Mouse (Mus musculus) kidney, postnatal 0 days (tissue): Measurements from ENCODE around the gene Mettl23. TPM values are rescaled to one million over a fixed set of nuclear protein-coding genes. Genes with fewer than 3 reads are reported as not detected.

Experiments used
- ATAC-seq: fragments of 200-750 bp; cut with Nextera tagmentation; replicated peaks from 2 replicates; pipeline ENCODE4 v1.8.0; 2017; ENCODE audit warnings: low read depth, moderate number of reproducible peaks, moderate TSS enrichment, moderate library complexity; ENCODE audit not compliant: low FRiP score
- DNase-seq: peaks from one replicate; pipeline ENCODE4 v3.0.0-alpha.2; 2016; ENCODE audit warnings: low spot score
- H3K27ac ChIP-seq: fragments of 300-500 bp; sonication (generic); 2 replicates; pipeline ENCODE4 v1.5.1; 2014; ENCODE audit warnings: mild to moderate bottlenecking
- H3K27me3 ChIP-seq: fragments of 300-500 bp; sonication (generic); 2 replicates; pipeline ENCODE4 v1.6.1; 2014; ENCODE audit warnings: low read length, mixed read lengths; ENCODE audit not compliant: insufficient read depth
- H3K36me3 ChIP-seq: fragments of 300-500 bp; sonication (generic); 2 replicates; pipeline ENCODE4 v1.6.1; 2014; ENCODE audit warnings: low read length, mixed read lengths; ENCODE audit not compliant: insufficient read depth
- H3K4me1 ChIP-seq: fragments of 300-500 bp; sonication (generic); replicated peaks from 2 replicates; pipeline ENCODE4 v1.6.1; 2014; ENCODE audit warnings: antibody characterized with exemption, low read length, mixed read lengths; ENCODE audit not compliant: insufficient read depth
- H3K4me2 ChIP-seq: fragments of 300-500 bp; sonication (generic); 2 replicates; pipeline ENCODE4 v1.6.1; 2014; ENCODE audit warnings: mild to moderate bottlenecking, low read length, moderate library complexity, mixed read lengths
- H3K4me3 ChIP-seq: fragments of 300-500 bp; sonication (generic); replicated peaks from 2 replicates; pipeline ENCODE4 v1.5.1; 2014; ENCODE audit warnings: low read depth, low read length
- H3K9ac ChIP-seq: fragments of 300-500 bp; sonication (generic); 2 replicates; pipeline ENCODE4 v1.6.1; 2014; ENCODE audit warnings: low read depth, low read length
- H3K9me3 ChIP-seq: fragments of 300-500 bp; sonication (generic); replicated peaks from 2 replicates; pipeline ENCODE4 v1.6.1; 2016; ENCODE audit warnings: low read length, inconsistent platforms, mixed read lengths
- CTCF ChIP-seq: IDR thresholded peaks from 2 replicates; pipeline ENCODE4 v1.5.1; 2016; ENCODE audit warnings: antibody characterized with exemption, low read depth, mild to moderate bottlenecking, moderate library complexity
- WGBS: fragments of 180-500 bp; shearing (Covaris S2); extraction: QIAGEN DNeasy Blood & Tissue Kit; methylation state at CpG from one replicate; pipeline ENCODE4 v1.1.7; 2014; 5-methylcytosine and 5-hydroxymethylcytosine counted together
- polyA plus RNA-seq: library from polyadenylated mRNA; unstranded; fragments of >200 nt; fragmentation: Nextera tagmentation; extraction: Ambion mirVana; gene quantifications from 2 replicates; pipeline ENCODE4 v1.2.1, GENCODE M21; 2015

Mettl23 gene
- polyA plus RNA-seq, 1 experiment from 2014 or later = 71.5 TPM

- Histone ChIP-seq H3K36me3 (peaks cover 62% of the 10 kb centered on the region), H3K9ac (no peak overlapping the region), H3K4me1 (peaks cover 22% of the 10 kb centered on the region), H3K27ac (no peak overlapping the region), H3K27me3 (no peaks in the 10 kb centered on the region), H3K9me3 (no peaks in the 10 kb centered on the region), H3K4me2 (no peak overlapping the region), H3K4me3 (no peak overlapping the region)
- WGBS = 90% methylated on average over 10 of the region's 10 CpGs
- DNase-seq = no peak
- TF ChIP-seq CTCF = no peak; the same call in 1 of the 2 replicates
- no peak for ATAC-seq
These were observed 5.6 kb upstream of the Mettl23 start for GRCm38 (mm10) chr11:116837441-116837840.

GRCm38 (mm10) chr11:116838936-116839335, 4.1 kb upstream of the Mettl23 start:
- TF ChIP-seq CTCF = peak; percentile 35; the same call in 1 of the 2 replicates
- no peak overlapping the region for H3K4me2 ChIP-seq
- peaks cover 59% of the 10 kb centered on the region for H3K36me3 ChIP-seq
- H3K4me1 ChIP-seq = peaks cover 22% of the 10 kb centered on the region
- no peak for DNase-seq
- no peaks in the 10 kb centered on the region for H3K9me3 ChIP-seq
- H3K27me3 ChIP-seq = no peaks in the 10 kb centered on the region
- no peak for ATAC-seq
- H3K9ac ChIP-seq = no peak overlapping the region
- 71% methylated on average over 14 of the region's 14 CpGs for WGBS
- no peak overlapping the region for H3K27ac ChIP-seq
- no peak overlapping the region for H3K4me3 ChIP-seq

GRCm38 (mm10) chr11:116839601-116840000, 3.5 kb upstream of the Mettl23 start:
- H3K9me3 ChIP-seq = no peaks in the 10 kb centered on the region
- H3K4me3 ChIP-seq = no peak overlapping the region
- DNase-seq = no peak
- peaks cover 53% of the 10 kb centered on the region for H3K36me3 ChIP-seq
- no peak for TF ChIP-seq CTCF
- no peak overlapping the region for H3K27ac ChIP-seq
- ATAC-seq = no peak
- H3K27me3 ChIP-seq = no peaks in the 10 kb centered on the region
- no peak overlapping the region for H3K9ac ChIP-seq
- WGBS = 72% methylated on average over 7 of the region's 7 CpGs
- peaks cover 27% of the 10 kb centered on the region for H3K4me1 ChIP-seq
- no peak overlapping the region for H3K4me2 ChIP-seq

- Histone ChIP-seq H3K27me3 (no peaks in the 10 kb centered on the region), H3K4me2 (peak overlapping the region; percentile 90), H3K36me3 (peaks cover 46% of the 10 kb centered on the region), H3K4me1 (peaks cover 28% of the 10 kb centered on the region), H3K9ac (no peak overlapping the region), H3K4me3 (0 out of 2 replicates have a peak overlapping the region, but pooled peaks have one; percentile 87), H3K27ac (no peak overlapping the region), H3K9me3 (no peaks in the 10 kb centered on the region)
- no peak for ATAC-seq
- TF ChIP-seq CTCF = peak; percentile 10; the same call in 1 of the 2 replicates
- DNase-seq = no peak
- WGBS = 77% methylated on average over 4 of the region's 4 CpGs
These were observed 2.3 kb upstream of the Mettl23 start for GRCm38 (mm10) chr11:116840748-116841147.

DNA sequence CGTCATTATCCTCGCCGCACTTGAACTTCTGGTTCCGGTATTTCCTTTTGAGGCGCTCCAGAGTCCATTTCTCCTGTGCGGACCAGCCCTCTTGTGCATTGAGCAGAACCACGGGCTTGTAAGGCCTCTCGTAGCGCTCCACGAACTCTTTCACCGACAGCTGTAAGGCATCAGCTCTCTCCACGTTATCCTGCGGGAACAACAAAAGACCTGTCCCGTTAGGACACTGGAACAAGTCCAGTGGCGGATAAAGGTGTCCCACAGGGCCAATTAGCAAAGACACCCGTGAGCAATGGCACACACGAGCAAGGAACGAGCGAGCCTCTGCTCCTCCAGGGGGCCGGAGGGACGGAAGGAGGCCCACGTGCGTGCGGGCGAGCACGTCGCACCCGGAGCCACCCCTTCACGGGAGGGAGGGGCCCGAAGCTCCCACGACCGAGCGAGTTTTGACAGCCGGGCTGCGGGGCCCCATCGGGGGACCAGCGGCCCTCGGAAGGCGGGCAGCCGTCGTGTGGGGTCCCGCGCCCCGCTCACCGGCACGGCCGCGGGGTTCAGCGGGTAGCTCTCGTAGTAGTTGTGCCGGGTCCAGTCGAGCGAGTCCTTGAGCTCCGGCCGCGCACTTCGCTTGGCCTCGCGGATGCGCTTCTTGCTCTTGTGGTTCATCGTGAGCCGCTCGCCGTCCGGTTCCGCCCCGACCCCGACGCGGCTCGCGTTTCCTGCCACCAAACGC, 382 bp upstream of the Mettl23 start:
- Histone ChIP-seq H3K9ac (peak overlapping the region; percentile 95), H3K27me3 (no peaks in the 10 kb centered on the region), H3K9me3 (no peaks in the 10 kb centered on the region), H3K4me2 (peak overlapping the region; percentile 90), H3K4me3 (peak overlapping the region; percentile 87), H3K27ac (peak overlapping the region; percentile 99), H3K4me1 (peaks cover 28% of the 10 kb centered on the region), H3K36me3 (peaks cover 28% of the 10 kb centered on the region)
- DNase-seq = peak; percentile 69
- under 1% methylated on average over 71 of the region's 73 CpGs for WGBS
- peak; percentile 35 for ATAC-seq
- TF ChIP-seq CTCF = no peak; the same call in 1 of the 2 replicates

- H3K9me3 ChIP-seq = no peaks in the 10 kb centered on the region
- 0 out of 2 replicates have a peak, but pooled peaks cover 9% of the 10 kb centered on the region for H3K36me3 ChIP-seq
- no peaks in the 10 kb centered on the region for H3K27me3 ChIP-seq
- DNase-seq (no peak), ATAC-seq (no peak)
- WGBS = 81% methylated on average over 4 of the region's 4 CpGs
- H3K9ac ChIP-seq = no peak overlapping the region
- H3K4me2 ChIP-seq = no peak overlapping the region
- peaks cover 10% of the 10 kb centered on the region for H3K4me1 ChIP-seq
- H3K27ac ChIP-seq = no peak overlapping the region
- TF ChIP-seq CTCF = no peak
- H3K4me3 ChIP-seq = no peak overlapping the region
These were observed 3.6 kb downstream of the Mettl23 start for GRCm38 (mm10) chr11:116846593-116847181.
